Mouse (Mus musculus) liver, postnatal 0 days (tissue): ENCODE measurements around the gene Prss58. TPM values are rescaled to one million over a fixed set of nuclear protein-coding genes. Genes with fewer than 3 reads are reported as not detected.

ENCODE experiments used
- ATAC-seq: fragments of 200-750 bp; cut with Nextera tagmentation; 2 replicates; pipeline ENCODE4 v1.8.0; 2017; ENCODE audit warnings: mild to moderate bottlenecking, moderate library complexity
- DNase-seq: peaks from one replicate; pipeline ENCODE4 v3.0.0-alpha.2; 2016
- H3K27ac ChIP-seq: fragments of 300-500 bp; sonication (generic); 2 replicates; pipeline ENCODE4 v1.5.1; 2014; ENCODE audit warnings: antibody characterized with exemption, moderate library complexity, mild to moderate bottlenecking, low read depth
- H3K27me3 ChIP-seq: fragments of 300-500 bp; sonication (generic); 2 replicates; pipeline ENCODE4 v1.6.1; 2014; ENCODE audit warnings: low read length, control low read depth, mixed read lengths; ENCODE audit not compliant: insufficient read depth
- H3K36me3 ChIP-seq: fragments of 300-500 bp; sonication (generic); replicated peaks from 2 replicates; pipeline ENCODE4 v1.6.1; 2014; ENCODE audit warnings: mild to moderate bottlenecking, control low read depth, low read length, moderate library complexity, mixed read lengths; ENCODE audit not compliant: insufficient read depth
- H3K4me1 ChIP-seq: fragments of 300-500 bp; sonication (generic); 2 replicates; pipeline ENCODE4 v1.6.1; 2014; ENCODE audit warnings: antibody characterized with exemption, mild to moderate bottlenecking, control low read depth; ENCODE audit not compliant: insufficient read depth
- H3K4me2 ChIP-seq: fragments of 300-500 bp; sonication (generic); 2 replicates; pipeline ENCODE4 v1.6.1; 2014; ENCODE audit warnings: low read depth, mild to moderate bottlenecking, low read length, moderate library complexity, mixed read lengths
- H3K4me3 ChIP-seq: fragments of 300-500 bp; sonication (generic); 2 replicates; pipeline ENCODE4 v1.5.1; 2014; ENCODE audit warnings: low read depth, low read length
- H3K9ac ChIP-seq: fragments of 300-500 bp; sonication (generic); replicated peaks from 2 replicates; pipeline ENCODE4 v1.6.1; 2014; ENCODE audit warnings: mild to moderate bottlenecking, moderate library complexity
- H3K9me3 ChIP-seq: fragments of 300-500 bp; sonication (generic); 2 replicates; pipeline ENCODE4 v1.6.1; 2016; ENCODE audit warnings: mild to moderate bottlenecking, control low read depth, low read length, mixed read lengths
- CTCF ChIP-seq: sonication (generic); IDR thresholded peaks from 2 replicates; pipeline ENCODE4 v1.5.1; 2016; ENCODE audit warnings: antibody characterized with exemption, low read depth
- EP300 ChIP-seq: IDR thresholded peaks from 2 replicates; pipeline ENCODE4 v1.6.1; 2016; ENCODE audit warnings: antibody characterized with exemption, low read depth, mild to moderate bottlenecking
- WGBS: fragments of 180-500 bp; shearing (Covaris S2); extraction: QIAGEN DNeasy Blood & Tissue Kit; methylation state at CpG from one replicate; pipeline ENCODE4 v1.1.7; 2014; ENCODE audit not compliant: insufficient replicate concordance; 5-methylcytosine and 5-hydroxymethylcytosine counted together
- polyA plus RNA-seq: library from polyadenylated mRNA; unstranded; fragments of >200 nt; fragmentation: Nextera tagmentation; extraction: Ambion mirVana; gene quantifications from 2 replicates; pipeline ENCODE4 v1.2.1, GENCODE M21; 2015

The Prss58 gene
- not detected in 2 replicates for polyA plus RNA-seq

GRCm38 (mm10) chr6:40900287-40900686, at the start of gene Prss58:
Gene Prss58 (minus strand): TSS chr6:40900387.
- Histone ChIP-seq H3K4me3 (no peak within 1 kb of the TSS), H3K27me3 (no peaks in the 10 kb centered on the region), H3K4me2 (no peak within 1 kb of the TSS), H3K27ac (no peak within 1 kb of the TSS), H3K4me1 (no peaks in the 10 kb centered on the region), H3K36me3 (no peaks in the 10 kb centered on the region), H3K9me3 (no peaks in the 10 kb centered on the region), H3K9ac (no peak within 1 kb of the TSS)
- DNase-seq (no peak), ATAC-seq (no peak)
- TF ChIP-seq EP300 (no peak), CTCF (no peak)

GRCm38 (mm10) chr6:40940457-40940856, 40.3 kb upstream of the Prss58 start, which contains the start of gene 1700074P13Rik:
Gene 1700074P13Rik (minus strand): TSS chr6:40940557.
- Histone ChIP-seq H3K36me3 (no peaks in the 10 kb centered on the region), H3K4me3 (no peak within 1 kb of the TSS), H3K9me3 (no peaks in the 10 kb centered on the region), H3K4me1 (no peaks in the 10 kb centered on the region), H3K9ac (no peak within 1 kb of the TSS), H3K27me3 (no peaks in the 10 kb centered on the region), H3K27ac (no peak within 1 kb of the TSS), H3K4me2 (no peak within 1 kb of the TSS)
- 89% methylated on average over 10 of the region's 10 CpGs for WGBS
- DNase-seq = no peak
- no peak for ATAC-seq
- TF ChIP-seq EP300 (no peak), CTCF (no peak)

GRCm38 (mm10) chr6:40919954-40920353, 19.8 kb upstream of the Prss58 start:
- TF ChIP-seq EP300 = no peak
- no peak for TF ChIP-seq CTCF
- Histone ChIP-seq H3K4me2 (no peak overlapping the region), H3K27me3 (no peaks in the 10 kb centered on the region), H3K4me3 (no peak overlapping the region), H3K27ac (no peak overlapping the region), H3K9ac (no peak overlapping the region), H3K4me1 (no peaks in the 10 kb centered on the region), H3K9me3 (no peaks in the 10 kb centered on the region), H3K36me3 (no peaks in the 10 kb centered on the region)
- 79% methylated on average over 4 of the region's 4 CpGs for WGBS
- DNase-seq (no peak), ATAC-seq (no peak)

GRCm38 (mm10) chr6:40894716-40895115, 5.5 kb downstream of the Prss58 start:
- no peak overlapping the region for H3K9ac ChIP-seq
- no peaks in the 10 kb centered on the region for H3K27me3 ChIP-seq
- H3K4me1 ChIP-seq = no peaks in the 10 kb centered on the region; the same call in 1 of the 2 replicates
- H3K4me3 ChIP-seq = no peak overlapping the region
- H3K4me2 ChIP-seq = no peak overlapping the region
- H3K36me3 ChIP-seq = no peaks in the 10 kb centered on the region
- TF ChIP-seq CTCF = no peak
- no peak for TF ChIP-seq EP300
- WGBS = 53% methylated on average over 1 of the region's 1 CpGs
- H3K27ac ChIP-seq = no peak overlapping the region
- ATAC-seq (peak; percentile 49), DNase-seq (no peak)
- no peaks in the 10 kb centered on the region for H3K9me3 ChIP-seq

- Histone ChIP-seq H3K4me1 (no peaks in the 10 kb centered on the region; the same call in 1 of the 2 replicates), H3K9me3 (no peaks in the 10 kb centered on the region), H3K36me3 (no peaks in the 10 kb centered on the region), H3K27me3 (no peaks in the 10 kb centered on the region), H3K4me3 (no peak overlapping the region), H3K27ac (no peak overlapping the region), H3K9ac (no peak overlapping the region), H3K4me2 (no peak overlapping the region)
- DNase-seq (peak; percentile 72), ATAC-seq (no peak)
- TF ChIP-seq EP300 = no peak
- TF ChIP-seq CTCF = peak; percentile 74
- WGBS = 30% methylated on average over 7 of the region's 7 CpGs
Observed at GRCm38 (mm10) chr6:40893577-40893976, 6.6 kb downstream of the Prss58 start.

GRCm38 (mm10) chr6:40891754-40892153, 8.4 kb downstream of the Prss58 start:
- TF ChIP-seq EP300 = no peak
- no peak for TF ChIP-seq CTCF

GRCm38 (mm10) chr6:40890973-40891372, 9.2 kb downstream of the Prss58 start:
- DNase-seq (no peak), ATAC-seq (peak; percentile 76)
- Histone ChIP-seq H3K4me2 (no peak overlapping the region), H3K27me3 (no peaks in the 10 kb centered on the region), H3K4me1 (no peaks in the 10 kb centered on the region; the same call in 1 of the 2 replicates), H3K9ac (no peak overlapping the region), H3K9me3 (no peaks in the 10 kb centered on the region), H3K27ac (peak overlapping the region; percentile 82), H3K36me3 (no peaks in the 10 kb centered on the region), H3K4me3 (no peak overlapping the region)
- TF ChIP-seq EP300 (no peak), CTCF (no peak)
- WGBS = 20% methylated on average over 1 of the region's 1 CpGs

More at GRCm38 (mm10) chr6:40891754-40892153, 8.4 kb downstream of the Prss58 start:
- 23% methylated on average over 4 of the region's 4 CpGs for WGBS
- no peaks in the 10 kb centered on the region; the same call in 1 of the 2 replicates for H3K4me1 ChIP-seq
- ATAC-seq = 0 out of 2 replicates have a peak, but pooled peaks have one; percentile 18
- H3K9me3 ChIP-seq = no peaks in the 10 kb centered on the region
- peak overlapping the region; percentile 82 for H3K27ac ChIP-seq
- H3K27me3 ChIP-seq = no peaks in the 10 kb centered on the region
- DNase-seq = no peak
- H3K4me2 ChIP-seq = peak overlapping the region; percentile 11; the same call in 1 of the 2 replicates
- H3K9ac ChIP-seq = no peak overlapping the region
- H3K4me3 ChIP-seq = no peak overlapping the region
- no peaks in the 10 kb centered on the region for H3K36me3 ChIP-seq
